Mouse (Mus musculus) lung, embryonic 15.5 days (tissue): ENCODE measurements around the gene Fcor. TPM values are rescaled to one million over a fixed set of nuclear protein-coding genes. Genes with fewer than 3 reads are reported as not detected.
A peak's percentile ranks its signal among the peaks of the same experiment; 100 is the strongest.

Experiments
- ATAC-seq: fragments of 200-750 bp; cut with Nextera tagmentation; 2 replicates; pipeline ENCODE4 v1.8.0; 2017; ENCODE audit warnings: moderate number of reproducible peaks, borderline replicate concordance; ENCODE audit not compliant: low FRiP score, low TSS enrichment; ENCODE audit errors: extremely low read depth
- H3K27ac ChIP-seq: fragments of 300-500 bp; sonication (generic); 2 replicates; pipeline ENCODE4 v1.5.1; 2015; ENCODE audit warnings: moderate library complexity, mild to moderate bottlenecking, inconsistent platforms
- H3K27me3 ChIP-seq: fragments of 300-500 bp; sonication (generic); 2 replicates; pipeline ENCODE4 v1.6.1; 2015; ENCODE audit warnings: inconsistent platforms
- H3K36me3 ChIP-seq: fragments of 300-500 bp; sonication (generic); 2 replicates; pipeline ENCODE4 v1.6.1; 2015; ENCODE audit warnings: inconsistent platforms
- H3K4me1 ChIP-seq: fragments of 300-500 bp; sonication (generic); 2 replicates; pipeline ENCODE4 v1.6.1; 2015; ENCODE audit warnings: inconsistent platforms
- H3K4me2 ChIP-seq: fragments of 300-500 bp; sonication (generic); 2 replicates; pipeline ENCODE4 v1.6.1; 2015; ENCODE audit warnings: inconsistent platforms, mild to moderate bottlenecking, moderate library complexity
- H3K4me3 ChIP-seq: fragments of 300-500 bp; sonication (generic); 2 replicates; pipeline ENCODE4 v1.5.1; 2015; ENCODE audit warnings: mild to moderate bottlenecking, inconsistent platforms
- H3K9ac ChIP-seq: fragments of 300-500 bp; sonication (generic); 2 replicates; pipeline ENCODE4 v1.6.1; 2015; ENCODE audit warnings: inconsistent platforms
- H3K9me3 ChIP-seq: fragments of 300-500 bp; sonication (generic); 2 replicates; pipeline ENCODE4 v1.6.1; 2016; ENCODE audit warnings: inconsistent platforms
- WGBS: fragments of 180-500 bp; shearing (Covaris S2); methylation state at CpG from one replicate; pipeline ENCODE4 v1.1.7; 2015; 5-methylcytosine and 5-hydroxymethylcytosine counted together
- polyA plus RNA-seq: library from polyadenylated mRNA; unstranded; fragments of >200 nt; fragmentation: Nextera tagmentation; extraction: Ambion mirVana; gene quantifications from 2 replicates; pipeline ENCODE4 v1.2.1, GENCODE M21; 2015

Gene Fcor
- polyA plus RNA-seq, 1 experiment from 2014 or later, result 8.2 TPM

DNA sequence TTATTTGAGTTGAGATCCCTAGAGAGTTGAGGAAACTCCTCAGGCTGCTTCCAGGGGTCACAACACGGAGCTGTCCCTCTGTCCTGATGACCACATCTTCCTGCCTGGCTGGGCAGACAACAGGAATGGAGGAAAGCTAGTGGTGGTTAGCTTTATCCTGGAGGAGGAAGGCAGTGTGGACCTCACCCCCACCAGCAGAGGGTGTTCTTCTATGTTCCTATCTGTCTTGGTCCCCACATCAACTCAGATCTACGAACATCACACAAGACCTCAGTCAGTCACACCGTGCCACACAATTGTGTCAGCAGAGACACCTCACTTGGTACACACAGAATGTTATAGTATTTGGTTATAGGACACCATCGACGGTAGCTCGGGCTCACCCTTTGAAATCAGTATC, 15.4 kb upstream of the Fcor start:
- no peak overlapping the region for H3K4me3 ChIP-seq
- H3K27me3 ChIP-seq, result no peaks in the 10 kb centered on the region
- no peak for ATAC-seq
- H3K4me1 ChIP-seq, result no peaks in the 10 kb centered on the region
- H3K9me3 ChIP-seq, result no peaks in the 10 kb centered on the region
- 73% methylated on average over 6 of the region's 6 CpGs for WGBS
- H3K27ac ChIP-seq, result no peak overlapping the region
- H3K36me3 ChIP-seq, result no peaks in the 10 kb centered on the region; the same call in 1 of the 2 replicates
- H3K4me2 ChIP-seq, result no peak overlapping the region
- H3K9ac ChIP-seq, result no peak overlapping the region

DNA sequence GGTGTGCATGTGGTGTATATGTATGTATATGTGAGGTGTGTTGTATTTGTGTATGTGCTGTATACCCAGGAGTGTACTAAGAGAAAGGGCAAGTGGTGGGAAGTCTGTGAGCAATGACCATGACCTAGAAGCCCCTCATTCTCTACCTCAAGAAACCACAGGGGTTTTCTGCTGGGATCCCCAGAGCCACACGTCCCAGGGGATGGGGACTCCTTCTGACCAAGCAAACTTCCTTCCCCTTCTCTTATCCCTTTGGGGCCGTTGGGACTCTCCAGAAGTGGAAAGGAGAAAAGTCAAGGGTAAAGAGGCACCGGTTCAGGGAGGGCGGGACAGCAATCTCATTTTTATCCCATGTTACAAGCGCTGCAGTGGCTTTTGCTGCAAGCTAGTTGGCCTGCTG, 13.3 kb upstream of the Fcor start:
- peaks cover 14% of the 10 kb centered on the region for H3K36me3 ChIP-seq
- H3K4me2 ChIP-seq, result no peak overlapping the region
- WGBS, result 60% methylated on average over 5 of the region's 5 CpGs
- H3K4me3 ChIP-seq, result no peak overlapping the region
- no peaks in the 10 kb centered on the region for H3K4me1 ChIP-seq
- H3K27me3 ChIP-seq, result no peaks in the 10 kb centered on the region
- ATAC-seq, result no peak
- no peak overlapping the region for H3K9ac ChIP-seq
- no peak overlapping the region for H3K27ac ChIP-seq
- H3K9me3 ChIP-seq, result no peaks in the 10 kb centered on the region

- Histone ChIP-seq H3K36me3 (peaks cover 23% of the 10 kb centered on the region), H3K27ac (no peak overlapping the region)
- ATAC-seq, result no peak
These were observed 12.4 kb upstream of the Fcor start for GRCm38 (mm10) chr8:3684530-3684929.

DNA sequence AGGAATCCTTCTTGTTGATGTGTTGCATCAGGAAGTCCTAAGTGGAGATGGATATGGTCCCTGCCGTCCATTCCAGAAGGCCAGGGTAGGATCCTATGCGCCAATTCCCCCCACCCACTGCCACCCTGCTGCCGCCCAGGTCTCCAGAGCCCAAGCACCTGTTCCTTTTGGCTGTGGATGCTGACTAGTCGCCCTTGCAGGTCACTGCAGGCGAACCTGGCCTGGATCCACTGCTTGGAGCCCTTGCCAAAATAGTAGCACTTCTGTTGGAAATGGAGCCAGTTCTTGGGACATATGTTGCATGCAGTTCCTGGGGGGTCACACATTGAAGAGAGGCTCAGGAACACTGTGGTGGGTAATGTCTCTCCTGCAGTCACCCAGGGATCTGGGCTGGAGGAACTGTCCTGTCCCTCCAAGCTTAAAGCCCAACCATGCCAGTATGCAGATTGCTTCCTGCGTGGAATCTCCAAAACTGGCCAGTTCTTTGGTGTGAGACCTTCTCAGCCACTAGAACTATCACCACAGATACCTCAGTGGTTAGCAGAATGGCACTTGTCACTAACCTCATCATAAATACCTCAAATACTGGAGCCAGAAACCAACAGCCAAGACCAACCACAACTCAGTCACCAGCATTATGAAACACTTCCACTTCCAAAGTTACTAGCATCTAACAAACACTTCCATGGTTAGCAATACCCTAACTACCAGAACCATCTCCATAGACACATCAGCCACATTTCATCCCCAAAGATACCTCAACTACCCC, 11.4 kb upstream of the Fcor start:
- Histone ChIP-seq H3K27me3 (no peaks in the 10 kb centered on the region), H3K27ac (no peak overlapping the region), H3K9me3 (no peaks in the 10 kb centered on the region), H3K9ac (no peak overlapping the region), H3K4me3 (no peak overlapping the region), H3K4me2 (no peak overlapping the region), H3K4me1 (peaks cover 11% of the 10 kb centered on the region; the same call in 1 of the 2 replicates), H3K36me3 (peaks cover 31% of the 10 kb centered on the region)
- 56% methylated on average over 6 of the region's 6 CpGs for WGBS
- no peak for ATAC-seq

More at GRCm38 (mm10) chr8:3684530-3684929, 12.4 kb upstream of the Fcor start:
- no peak overlapping the region for H3K9ac ChIP-seq
- H3K9me3 ChIP-seq, result no peaks in the 10 kb centered on the region
- H3K4me3 ChIP-seq, result no peak overlapping the region
- H3K4me1 ChIP-seq, result peaks cover 8% of the 10 kb centered on the region; the same call in 1 of the 2 replicates
- H3K27me3 ChIP-seq, result no peaks in the 10 kb centered on the region
- no peak overlapping the region for H3K4me2 ChIP-seq

DNA sequence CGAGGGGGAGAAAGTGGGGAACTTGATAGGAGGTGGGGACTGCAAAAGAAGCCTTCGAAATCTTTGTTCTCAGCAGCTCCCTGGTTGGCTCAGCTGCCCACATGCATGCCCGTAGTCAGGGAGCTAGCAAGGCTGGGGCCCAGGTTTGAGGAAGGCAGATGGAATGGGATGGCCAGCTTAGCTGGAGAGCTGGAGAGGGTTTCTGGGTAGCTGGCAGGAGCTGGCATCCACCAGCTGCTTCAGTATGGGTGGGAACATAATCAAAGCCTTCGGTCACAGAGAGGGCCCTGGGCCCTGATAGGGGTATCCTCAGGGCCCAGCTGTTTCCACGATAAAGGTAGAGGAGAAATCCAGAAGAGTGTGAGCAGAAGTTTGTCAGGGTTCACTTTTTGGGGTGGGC, 10.3 kb upstream of the Fcor start:
- no peak overlapping the region for H3K4me3 ChIP-seq
- WGBS, result 92% methylated on average over 5 of the region's 5 CpGs
- no peak for ATAC-seq

DNA sequence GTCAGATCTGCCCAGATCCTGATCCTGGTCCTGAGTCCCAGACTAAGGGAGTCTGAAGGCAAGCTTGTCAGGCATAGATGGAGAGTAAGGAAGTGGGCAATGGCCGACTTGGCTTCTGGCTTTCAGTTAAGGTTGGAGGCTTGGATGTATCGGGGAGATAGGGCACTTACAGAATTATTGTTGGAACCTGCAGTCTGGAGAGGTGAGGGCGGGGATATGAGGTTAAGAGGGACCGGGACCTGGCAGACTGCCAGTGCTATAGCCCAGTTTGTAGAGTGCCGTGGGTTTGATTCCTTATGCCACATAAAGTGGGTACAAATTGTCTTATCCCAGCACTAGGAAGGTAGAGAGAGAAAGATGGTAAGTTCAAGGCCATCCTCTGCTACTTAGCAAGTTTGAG, 7.5 kb upstream of the Fcor start:
- H3K4me2 ChIP-seq, result no peak overlapping the region
- no peak overlapping the region for H3K9ac ChIP-seq
- H3K4me1 ChIP-seq, result peaks cover 31% of the 10 kb centered on the region
- H3K27me3 ChIP-seq, result no peaks in the 10 kb centered on the region
- 76% methylated on average over 5 of the region's 5 CpGs for WGBS
- no peaks in the 10 kb centered on the region for H3K9me3 ChIP-seq
- no peak for ATAC-seq
- H3K4me3 ChIP-seq, result no peak overlapping the region
- no peak overlapping the region for H3K27ac ChIP-seq
- H3K36me3 ChIP-seq, result peaks cover 31% of the 10 kb centered on the region

More for the DNA sequence above, 10.3 kb upstream of the Fcor start:
- Histone ChIP-seq H3K27me3 (no peaks in the 10 kb centered on the region), H3K9ac (no peak overlapping the region), H3K4me1 (peaks cover 22% of the 10 kb centered on the region), H3K4me2 (no peak overlapping the region), H3K9me3 (no peaks in the 10 kb centered on the region), H3K36me3 (peaks cover 31% of the 10 kb centered on the region), H3K27ac (no peak overlapping the region)

DNA sequence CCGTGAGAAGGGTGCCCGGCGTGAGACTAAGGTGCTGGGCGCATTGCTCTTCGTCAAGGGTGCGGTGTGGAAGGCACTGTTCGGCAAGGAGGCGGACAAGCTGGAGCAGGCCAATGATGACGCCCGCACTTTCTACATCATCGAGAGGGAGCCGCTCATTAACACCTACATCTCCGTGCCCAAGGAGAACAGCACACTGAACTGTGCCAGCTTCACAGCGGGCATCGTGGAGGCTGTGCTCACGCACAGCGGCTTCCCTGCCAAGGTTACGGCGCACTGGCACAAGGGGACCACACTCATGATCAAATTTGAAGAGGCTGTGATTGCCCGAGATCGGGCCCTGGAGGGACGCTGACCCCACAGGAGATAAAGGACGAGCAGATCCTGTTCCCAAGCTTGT, 7.1 kb upstream of the Fcor start:
- no peak for ATAC-seq

DNA sequence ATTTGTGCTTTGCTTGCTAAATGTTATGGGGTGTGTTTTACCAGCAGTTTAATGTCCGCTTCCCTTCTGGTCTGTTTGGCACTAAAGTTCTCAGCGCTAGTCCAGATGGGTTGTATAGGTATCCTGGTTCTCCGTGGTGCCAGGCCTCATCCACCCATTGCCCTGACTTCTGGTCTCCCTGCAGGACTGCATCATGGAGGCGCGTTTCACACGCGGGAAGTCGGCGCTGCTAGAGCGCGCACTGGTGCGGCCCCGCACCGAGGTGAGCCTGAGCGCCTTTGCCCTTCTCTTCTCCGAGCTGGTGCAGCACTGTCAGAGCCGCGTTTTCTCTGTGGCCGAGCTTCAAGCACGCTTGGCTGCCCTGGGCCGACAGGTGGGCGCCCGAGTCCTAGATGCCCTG, 6.7 kb upstream of the Fcor start:
- no peak overlapping the region for H3K9ac ChIP-seq

More for the DNA sequence above, 7.1 kb upstream of the Fcor start:
- no peak overlapping the region for H3K4me3 ChIP-seq
- H3K4me1 ChIP-seq, result peaks cover 31% of the 10 kb centered on the region
- H3K9ac ChIP-seq, result no peak overlapping the region
- 94% methylated on average over 23 of the region's 23 CpGs for WGBS
- H3K36me3 ChIP-seq, result peaks cover 31% of the 10 kb centered on the region
- no peaks in the 10 kb centered on the region for H3K9me3 ChIP-seq
- H3K27me3 ChIP-seq, result no peaks in the 10 kb centered on the region
- H3K27ac ChIP-seq, result no peak overlapping the region
- H3K4me2 ChIP-seq, result no peak overlapping the region

DNA sequence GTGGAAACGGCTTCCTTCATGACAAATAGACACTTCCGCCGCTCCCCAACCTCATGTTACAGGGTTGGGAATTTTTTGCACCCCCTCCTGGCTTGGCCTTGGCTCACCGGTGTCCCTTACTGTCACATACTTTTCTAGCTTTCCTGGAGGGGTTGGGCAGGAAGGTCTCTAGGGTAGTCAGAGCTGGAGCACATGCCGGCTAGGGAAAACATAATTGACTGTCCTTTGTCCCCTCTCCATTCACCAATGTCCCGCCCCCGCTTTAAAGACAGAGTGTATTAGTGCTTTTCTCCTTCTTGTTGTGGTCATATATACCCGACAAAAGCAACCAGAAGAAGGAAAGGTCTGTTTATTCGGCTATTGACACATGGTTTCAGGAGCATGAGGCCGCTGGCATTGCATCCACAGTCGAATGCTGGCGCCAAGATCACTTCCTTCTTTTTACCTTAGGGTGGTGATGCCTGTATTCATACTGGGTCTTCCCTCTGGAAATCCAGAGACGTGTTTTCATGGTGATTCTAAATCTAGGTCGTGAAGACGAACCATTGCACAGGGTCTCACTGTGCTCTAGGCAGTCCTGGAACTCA, 4.9 kb upstream of the Fcor start:
- WGBS, result 2% methylated on average over 15 of the region's 15 CpGs
- Histone ChIP-seq H3K27me3 (no peaks in the 10 kb centered on the region), H3K9ac (peak overlapping the region; percentile 95), H3K4me3 (peak overlapping the region; percentile 84), H3K9me3 (no peaks in the 10 kb centered on the region), H3K36me3 (peaks cover 31% of the 10 kb centered on the region), H3K4me1 (peaks cover 37% of the 10 kb centered on the region), H3K27ac (peak overlapping the region; percentile 94), H3K4me2 (peak overlapping the region; percentile 71)
- ATAC-seq, result no peak

More for the DNA sequence above, 6.7 kb upstream of the Fcor start:
- no peak overlapping the region for H3K4me3 ChIP-seq
- H3K27ac ChIP-seq, result no peak overlapping the region
- peaks cover 31% of the 10 kb centered on the region for H3K36me3 ChIP-seq
- ATAC-seq, result no peak
- peaks cover 31% of the 10 kb centered on the region for H3K4me1 ChIP-seq
- H3K9me3 ChIP-seq, result no peaks in the 10 kb centered on the region
- WGBS, result 94% methylated on average over 23 of the region's 23 CpGs
- no peaks in the 10 kb centered on the region for H3K27me3 ChIP-seq
- H3K4me2 ChIP-seq, result no peak overlapping the region

DNA sequence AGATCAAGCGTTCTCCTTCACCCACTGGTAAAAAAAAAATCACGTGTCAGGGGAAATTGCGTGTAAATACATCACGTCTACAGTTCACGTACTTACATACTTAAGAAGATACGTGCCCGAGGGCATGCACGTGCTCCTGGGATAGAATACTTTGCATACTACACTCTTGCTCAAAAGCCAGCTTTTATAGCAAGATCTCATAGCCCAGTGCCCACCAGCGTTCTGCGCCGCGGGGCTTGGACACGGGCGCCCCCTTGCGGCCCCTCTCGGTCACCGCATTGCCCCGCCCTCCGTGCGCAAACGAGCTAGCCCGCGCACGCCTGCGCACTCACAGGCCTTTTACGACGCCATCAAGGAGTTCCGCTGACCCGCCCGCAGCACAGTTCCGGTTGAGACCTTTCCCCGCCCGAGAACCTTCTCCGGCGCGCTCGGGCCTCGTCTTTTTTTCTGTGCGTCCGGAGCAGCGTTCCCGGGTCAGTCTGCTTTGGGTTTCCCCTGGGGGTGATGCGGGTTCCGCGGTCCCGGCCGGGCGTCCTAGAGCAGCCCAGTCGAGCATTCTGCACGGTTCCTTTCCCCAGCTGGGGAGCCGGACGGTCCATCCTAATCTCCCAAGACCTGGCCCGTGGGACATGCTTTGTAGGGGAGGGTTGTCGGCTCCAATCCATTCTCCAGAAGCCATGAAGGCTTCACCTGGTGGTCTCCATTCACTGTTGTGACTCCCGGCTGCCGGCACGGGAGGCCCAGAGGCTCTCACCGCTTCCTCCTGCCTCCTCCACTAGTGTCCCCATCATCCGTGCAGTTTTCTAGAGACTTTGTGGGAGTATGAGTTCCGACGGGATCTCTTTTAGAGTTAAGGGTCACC, 4.2 kb upstream of the Fcor start, which contains the start of gene Trappc5:
Gene Trappc5, plus strand, starts transcription at position 169 of the 862 bp plus-strand sequence.
- under 1% methylated on average over 61 of the region's 61 CpGs for whole genome bisulfite sequencing

DNA sequence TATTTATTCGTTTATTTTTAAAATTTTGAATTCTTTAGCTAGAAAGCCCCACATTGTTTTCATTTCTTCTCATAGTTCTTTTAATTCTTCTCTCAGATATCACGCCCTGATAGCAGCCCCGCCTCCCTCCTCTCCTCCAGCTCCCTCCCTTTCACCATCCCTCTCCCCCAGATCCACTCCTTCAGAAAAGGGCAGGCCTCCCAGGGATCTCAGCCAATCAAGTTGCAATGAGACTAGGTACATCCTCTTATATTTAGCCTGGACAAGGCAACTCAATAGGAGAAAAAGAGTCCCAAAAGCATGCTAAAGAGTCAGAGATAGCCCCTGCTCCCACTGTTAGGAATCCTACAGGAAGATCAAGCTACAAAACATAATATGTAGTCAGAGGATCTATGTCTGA, 2.5 kb upstream of the Fcor start:
- H3K4me1 ChIP-seq, result peaks cover 31% of the 10 kb centered on the region
- H3K27ac ChIP-seq, result no peak overlapping the region
- H3K27me3 ChIP-seq, result no peaks in the 10 kb centered on the region
- H3K4me3 ChIP-seq, result no peak overlapping the region
- H3K4me2 ChIP-seq, result no peak overlapping the region
- H3K36me3 ChIP-seq, result peaks cover 9% of the 10 kb centered on the region
- 37% methylated on average over 3 of the region's 3 CpGs for WGBS
- ATAC-seq, result no peak
- H3K9ac ChIP-seq, result no peak overlapping the region
- H3K9me3 ChIP-seq, result no peaks in the 10 kb centered on the region

More for the DNA sequence above, 4.2 kb upstream of the Fcor start, which contains the start of gene Trappc5:
- H3K4me1 ChIP-seq, result peaks cover 37% of the 10 kb centered on the region
- peak within 1 kb of the TSS; percentile 71 for H3K4me2 ChIP-seq
- ATAC-seq, result peak; percentile 82
- H3K36me3 ChIP-seq, result peaks cover 26% of the 10 kb centered on the region
- no peaks in the 10 kb centered on the region for H3K27me3 ChIP-seq
- H3K4me3 ChIP-seq, result peak within 1 kb of the TSS; percentile 84
- H3K27ac ChIP-seq, result peak within 1 kb of the TSS; percentile 94
- H3K9me3 ChIP-seq, result no peaks in the 10 kb centered on the region
- H3K9ac ChIP-seq, result peak within 1 kb of the TSS; percentile 95
